Mouse (Mus musculus) heart, postnatal 4 days (tissue): ENCODE data around the gene Polr2f. TPM values are rescaled to one million over a fixed set of nuclear protein-coding genes. Genes with fewer than 3 reads are reported as not detected.

Experiments
- DNase-seq: peaks from one replicate; pipeline ENCODE4 v3.0.0; 2021
- total RNA-seq, 2 experiments: library from RNA; stranded (reverse); gene quantifications; 2 replicates each; pipeline ENCODE4 v1.2.3; 2021

Gene Polr2f
- total RNA-seq, 2 experiments from 2014 or later: 126 to 139 TPM

DNA sequence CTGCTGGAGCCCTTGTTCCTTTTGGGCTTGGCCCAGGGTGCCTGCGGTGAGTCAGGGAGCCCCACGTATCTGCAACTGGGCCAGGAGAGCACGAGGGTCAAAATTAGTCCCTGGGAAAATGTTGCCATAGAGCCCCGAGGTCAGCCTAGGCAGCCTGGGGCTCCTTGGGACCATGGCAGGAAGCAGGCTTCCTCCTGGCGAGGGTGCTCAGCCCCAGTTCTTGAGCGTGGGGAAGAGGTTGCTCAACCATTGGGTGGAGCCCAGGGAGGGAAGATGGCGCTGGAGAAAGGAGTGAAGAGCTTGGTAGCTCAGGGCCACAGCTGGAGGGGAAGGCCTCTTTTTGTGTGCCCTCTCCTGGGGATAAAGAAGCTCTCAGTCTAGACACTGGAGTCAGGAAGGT, 21.5 kb downstream of the Polr2f start:
- DNase-seq: no peak

DNA sequence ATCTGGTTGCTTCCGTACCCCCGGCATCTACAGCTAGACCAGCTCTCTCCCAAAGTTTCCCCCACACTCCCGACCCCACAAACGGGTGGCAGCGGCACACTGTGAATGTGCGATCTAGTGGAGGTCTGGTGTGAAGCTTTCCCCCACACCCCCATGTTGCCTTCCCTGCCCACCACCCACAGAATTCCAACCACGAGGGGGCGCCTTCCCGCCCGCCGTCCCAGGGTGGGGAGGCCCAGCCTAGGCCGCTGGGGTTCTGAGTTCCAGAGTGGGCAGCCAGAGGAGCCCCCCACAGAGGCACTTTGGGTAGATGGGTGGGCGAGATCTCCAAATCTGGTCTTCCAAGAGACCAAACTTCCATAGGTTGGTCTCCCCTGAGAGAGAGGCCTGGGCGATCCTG, 22.0 kb downstream of the Polr2f start:
- DNase-seq: peak; percentile 32

DNA sequence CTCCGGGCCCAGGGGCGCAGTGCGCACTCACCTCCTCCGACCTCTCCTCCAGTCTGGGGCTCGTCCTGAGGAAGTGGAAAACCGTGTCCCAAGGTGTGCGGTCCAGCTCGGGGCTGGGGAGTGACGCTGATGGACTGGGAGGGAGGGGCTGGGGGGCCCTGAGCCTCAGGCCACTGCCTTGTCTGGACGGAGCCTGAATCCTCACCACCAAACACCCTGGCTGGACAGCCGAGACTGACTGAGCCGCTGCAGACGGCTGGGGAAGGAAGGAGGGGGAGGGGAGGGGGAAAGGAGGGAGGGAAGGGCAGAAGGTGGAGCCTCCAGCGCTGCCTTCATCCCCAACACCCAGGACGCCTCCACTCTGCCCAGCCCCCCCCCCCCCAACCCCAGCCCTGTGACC, 23.4 kb downstream of the Polr2f start:
- no peak for DNase-seq

DNA sequence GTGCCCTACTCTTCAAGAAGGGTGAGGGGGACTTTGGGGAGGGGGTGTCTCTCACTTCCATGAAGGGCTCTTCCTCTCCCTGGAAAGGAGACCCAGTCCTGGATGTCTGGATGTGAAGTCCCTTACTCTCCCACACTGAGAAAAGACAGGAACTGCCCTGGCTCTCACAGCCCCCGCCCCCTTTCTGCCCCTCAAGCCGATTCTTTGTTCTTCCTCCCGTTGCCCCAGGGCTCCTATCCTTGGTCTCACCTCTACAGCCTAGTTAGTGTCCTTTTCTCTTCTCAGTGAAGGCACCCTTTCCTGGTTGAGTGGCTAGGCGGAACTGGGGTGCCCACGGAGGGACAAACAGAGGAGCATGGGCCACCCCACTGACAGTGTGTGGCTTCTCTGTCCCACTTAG, 24.3 kb downstream of the Polr2f start, which contains the start of gene Sox10:
Sox10 (minus strand) TSS at position 101 of the 400 bp plus-strand sequence.
- DNase-seq: no peak

DNA sequence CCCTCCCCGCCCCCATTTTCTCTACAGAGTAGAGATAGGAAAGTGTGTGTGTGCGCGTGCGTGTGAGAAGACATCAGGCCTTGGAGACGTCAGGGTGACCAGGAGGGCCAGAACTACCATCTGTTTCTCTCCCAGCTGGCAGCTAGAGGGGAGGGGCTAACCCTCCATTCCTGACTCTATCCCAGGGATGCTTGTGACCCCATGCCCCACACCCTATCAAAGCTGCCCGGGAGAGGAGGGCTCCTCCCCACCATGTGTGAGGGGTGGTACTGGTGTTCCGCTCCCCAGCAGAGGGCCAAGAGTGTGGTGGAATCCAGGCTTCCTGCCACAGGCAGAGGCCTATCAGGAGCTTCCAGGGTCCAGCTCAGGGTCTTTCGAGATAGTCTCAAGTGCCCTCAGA, 25.9 kb downstream of the Polr2f start:
- DNase-seq: no peak

DNA sequence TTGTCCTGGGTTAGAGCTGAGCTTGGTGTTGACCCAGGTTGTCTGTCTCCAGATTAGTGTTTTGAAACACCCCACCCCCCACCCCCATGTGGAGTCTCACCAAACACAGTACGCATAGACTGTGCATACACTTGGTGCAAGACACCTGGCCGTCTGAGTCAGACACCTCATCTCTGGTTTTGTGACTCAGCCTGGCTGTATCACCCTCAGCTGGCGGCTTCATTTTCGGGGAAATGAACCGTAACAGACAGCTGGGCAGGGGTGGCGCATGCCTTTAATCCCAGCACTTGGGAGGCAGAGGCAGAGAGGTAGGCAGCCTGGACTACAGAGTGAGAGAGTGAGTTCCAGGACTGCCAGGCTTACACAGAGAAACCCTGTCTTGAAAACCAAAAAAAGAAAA, 36.1 kb downstream of the Polr2f start:
- no peak for DNase-seq

DNA sequence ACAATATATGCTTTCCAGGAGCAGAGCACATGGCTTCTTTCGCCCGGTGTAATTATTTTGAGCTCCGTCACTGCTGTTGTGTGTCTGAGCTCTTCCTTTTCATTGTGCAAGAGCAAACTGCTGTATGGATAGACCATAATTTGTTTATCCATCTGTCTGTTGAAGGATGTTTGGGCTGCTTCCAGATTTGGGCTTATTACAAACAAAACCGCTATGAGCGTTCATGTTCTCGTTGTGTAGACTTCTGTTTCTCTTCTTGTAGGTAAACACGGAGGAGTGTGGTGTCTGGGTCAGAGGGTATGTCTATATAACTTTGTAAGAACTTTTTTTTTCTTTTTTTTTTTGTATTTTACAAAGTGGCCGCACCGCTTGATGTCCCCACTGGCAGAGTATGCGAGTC, 44.4 kb downstream of the Polr2f start:
- DNase-seq: no peak

DNA sequence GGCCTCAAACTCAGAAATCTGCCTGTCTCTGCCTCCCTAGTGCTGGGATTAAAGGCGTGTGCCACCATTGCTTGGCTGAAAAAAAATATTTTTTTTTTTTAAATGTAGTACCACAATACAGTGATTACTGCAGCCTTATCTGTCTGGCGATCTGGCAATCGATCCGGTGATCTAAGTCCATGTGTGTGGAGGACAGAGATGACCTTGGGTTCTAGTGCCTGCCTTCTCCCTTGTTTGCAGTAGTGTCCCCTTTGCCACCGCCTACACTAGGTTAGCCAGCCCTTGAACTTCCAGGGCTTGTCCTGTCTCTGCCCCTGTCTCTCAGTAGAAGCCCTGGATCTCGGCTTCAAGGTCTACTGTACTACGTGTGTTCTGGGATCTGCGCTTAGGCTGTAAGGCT, 47.0 kb downstream of the Polr2f start:
- DNase-seq: no peak

DNA sequence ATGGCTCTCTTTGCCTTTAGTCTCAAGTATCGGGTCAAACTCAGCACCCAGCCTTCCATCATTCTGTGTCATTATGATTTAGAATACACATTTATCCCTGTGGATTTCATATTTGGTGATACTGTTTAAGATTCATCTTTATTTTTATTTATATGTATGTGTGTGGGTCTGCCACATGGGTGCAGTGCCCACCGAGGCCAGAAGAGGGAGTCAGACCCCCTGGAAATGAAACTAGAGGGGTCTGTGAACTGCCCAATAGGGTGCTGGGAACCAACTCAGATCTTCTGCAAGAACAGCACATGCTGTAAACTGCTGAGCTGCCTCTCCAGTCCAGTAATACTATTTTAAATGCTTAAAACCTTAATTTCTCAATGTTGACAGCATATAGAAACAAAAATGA, 50.6 kb downstream of the Polr2f start:
- no peak for DNase-seq

DNA sequence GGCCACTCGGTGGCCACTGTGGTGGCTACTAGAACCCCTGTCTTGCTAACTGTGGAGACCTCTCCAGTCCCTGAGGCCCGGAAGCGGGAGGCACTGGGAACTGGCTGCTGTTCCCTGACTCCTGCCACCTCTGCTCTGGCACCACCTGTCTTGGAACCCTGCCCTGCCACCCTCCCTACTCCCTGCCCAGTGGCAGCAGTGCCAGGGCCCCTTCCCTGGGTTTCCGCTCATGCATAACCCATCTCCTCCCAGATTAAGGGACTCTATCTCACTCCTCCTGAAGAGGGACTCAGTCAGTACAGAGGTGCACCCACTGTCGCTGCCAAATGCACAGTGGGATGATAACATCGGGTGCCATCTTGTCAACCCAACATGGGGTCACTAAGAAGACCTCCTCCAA, 51.6 kb downstream of the Polr2f start:
- DNase-seq: peak; percentile 25

DNA sequence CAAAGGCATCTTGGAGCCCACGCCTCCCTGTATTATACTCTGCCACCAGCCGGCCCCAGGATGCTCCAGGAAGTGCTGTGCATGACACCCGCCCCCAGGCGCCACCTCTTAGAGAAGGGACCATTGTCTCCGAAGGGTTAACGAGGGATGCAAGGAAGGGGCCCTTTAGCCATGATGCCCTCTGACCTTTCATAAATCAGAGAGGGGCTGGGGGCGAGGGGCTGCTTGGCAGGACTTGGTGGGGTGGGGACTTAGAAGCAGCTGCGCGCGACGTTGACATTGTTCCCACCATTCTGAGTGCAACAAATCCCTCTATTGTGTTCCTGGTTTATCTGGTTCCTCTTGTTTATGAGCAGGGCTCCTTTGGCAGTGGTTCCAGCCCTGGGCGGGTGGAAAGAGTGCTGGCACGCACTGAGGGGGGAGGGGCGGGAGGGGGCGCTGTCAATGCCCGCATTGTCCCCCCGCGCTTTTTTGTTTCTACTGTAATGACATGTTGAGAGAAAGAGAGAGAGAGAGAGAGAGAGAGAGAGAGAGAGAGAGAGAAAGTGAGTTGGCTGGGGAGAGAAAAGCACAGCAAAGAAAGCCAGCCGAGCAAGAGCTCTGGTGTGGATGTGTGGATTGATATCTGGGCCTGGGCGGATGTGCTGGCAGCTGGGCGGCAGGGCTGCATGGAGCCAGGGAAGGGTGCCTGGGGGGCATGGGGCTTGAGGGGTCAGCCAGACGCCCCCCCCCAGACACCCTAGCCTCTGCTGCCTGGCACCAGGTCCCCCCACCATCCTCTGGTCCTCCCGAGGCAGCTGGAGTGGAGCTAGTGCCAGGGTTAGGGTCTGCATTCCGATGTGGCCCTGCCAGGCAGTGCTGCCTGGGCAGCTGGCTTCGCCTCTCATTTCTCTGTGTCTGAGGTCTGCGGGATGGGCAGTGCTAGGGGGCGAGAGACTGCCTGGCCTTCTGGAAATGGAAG, 52.4 kb downstream of the Polr2f start:
- peak; percentile 68 for DNase-seq

DNA sequence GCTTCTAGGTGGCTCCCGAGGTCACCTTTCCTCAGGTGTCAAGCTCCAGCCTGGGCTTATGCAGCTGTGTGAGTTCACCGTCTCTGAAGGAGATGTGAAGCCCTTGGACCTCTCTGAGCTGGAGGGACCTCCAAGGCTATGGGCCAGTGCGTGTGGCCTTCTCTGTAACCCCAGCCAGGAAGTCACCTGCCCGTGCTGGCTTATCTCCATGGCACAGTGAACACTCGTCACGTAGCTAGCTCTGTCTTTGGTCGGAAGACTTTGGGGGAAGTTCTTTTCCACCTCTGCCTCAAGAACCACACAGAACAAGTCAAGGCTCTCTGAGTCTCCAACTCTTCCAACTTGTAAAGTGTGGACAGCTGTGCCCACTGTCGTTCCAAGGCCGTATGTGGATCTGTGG, 53.2 kb downstream of the Polr2f start:
- peak; percentile 24 for DNase-seq

DNA sequence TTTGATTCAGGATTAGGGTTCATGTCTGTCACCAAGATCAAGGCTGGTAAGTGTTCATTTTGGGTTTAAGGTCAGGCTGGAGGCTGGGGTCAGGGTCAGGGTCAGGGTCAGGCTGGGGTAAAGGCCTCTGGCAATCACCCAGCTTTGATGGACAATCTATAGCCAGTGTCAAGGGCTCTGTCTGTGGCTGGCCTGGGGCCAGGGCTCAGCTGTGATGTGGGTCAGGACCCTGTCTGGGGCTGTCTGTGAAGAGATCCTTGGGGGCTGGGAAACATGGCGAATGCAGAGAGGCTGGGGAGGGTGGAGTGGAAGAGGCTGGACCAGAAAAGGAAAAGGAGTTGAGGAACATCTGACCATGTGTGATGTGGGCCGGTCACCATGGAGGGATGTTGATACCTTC, 54.1 kb downstream of the Polr2f start:
- peak; percentile 17 for DNase-seq

DNA sequence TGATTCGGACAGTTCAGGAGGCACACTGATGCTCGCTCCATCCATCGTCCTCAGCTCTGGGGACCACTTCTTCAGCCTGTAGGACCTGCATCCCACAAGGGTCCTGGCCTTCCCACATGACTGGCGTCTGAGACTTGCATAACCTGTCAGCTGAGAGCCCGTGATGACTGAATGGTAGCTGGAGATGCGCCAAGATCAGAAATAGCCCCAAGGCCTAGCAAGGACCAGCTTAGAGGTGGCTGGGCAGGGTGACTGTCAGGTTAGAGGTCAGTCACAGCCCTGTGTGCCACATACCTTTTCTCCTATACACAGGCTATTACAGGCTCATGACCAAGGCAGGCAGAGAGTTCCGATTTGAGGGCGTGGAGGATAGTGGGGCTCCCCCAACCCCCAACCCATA, 54.7 kb downstream of the Polr2f start:
- DNase-seq: peak; percentile 75

DNA sequence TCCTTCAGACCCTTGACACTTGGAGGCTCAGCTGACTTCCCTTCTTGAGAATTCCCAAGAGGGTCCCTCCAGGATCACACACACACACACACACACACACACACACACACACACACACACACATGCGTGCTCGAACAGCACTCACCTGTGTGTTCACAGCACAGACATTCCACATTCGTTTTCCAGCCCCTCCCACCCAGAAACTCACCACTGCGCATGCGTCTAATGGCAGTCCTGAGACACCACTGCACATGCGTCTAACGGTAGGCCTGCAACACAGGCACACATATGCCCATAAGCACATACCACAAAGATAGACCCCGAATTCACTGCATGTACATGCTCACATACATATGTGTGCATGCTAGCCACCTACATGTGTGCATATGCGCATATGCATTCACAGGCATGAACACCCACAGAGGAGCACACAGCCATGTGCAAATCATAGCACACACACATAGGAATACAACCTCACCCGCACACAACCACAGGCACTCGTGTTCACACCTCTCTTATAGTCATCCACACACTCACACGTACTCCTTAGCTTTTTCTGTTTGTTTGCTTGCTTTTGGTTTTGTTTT, 58.7 kb downstream of the Polr2f start:
- no peak for DNase-seq

Other genes starting within 250 kb of the Polr2f start
- gene Gm49510, start 241.3 kb upstream of the Polr2f start, total RNA-seq: under 1 TPM in 1 of 2 experiments, not detected in 1; 0.29 TPM
- 10 to 100 TPM in 1 of 2 experiments, 1 to 10 TPM in 1; 7.7 to 11.1 TPM for gene Sh3bp1, start 241.2 kb upstream of the Polr2f start, total RNA-seq
- gene Pdxp, start 227.1 kb upstream of the Polr2f start, total RNA-seq: 1 to 10 TPM; 9.3 to 9.4 TPM
- 100 to 1,000 TPM; 465 to 471 TPM for gene Lgals1, start 214.3 kb upstream of the Polr2f start, total RNA-seq
- 10 to 100 TPM; 20.2 to 22.6 TPM for gene Nol12, start 206.1 kb upstream of the Polr2f start, total RNA-seq
- 10 to 100 TPM; 59.0 to 68.2 TPM for gene Triobp, start 193.3 kb upstream of the Polr2f start, total RNA-seq
- gene H1f0, start 112.6 kb upstream of the Polr2f start, total RNA-seq: 100 to 1,000 TPM; 262 to 304 TPM
- gene Galr3, start 99.1 kb upstream of the Polr2f start, total RNA-seq: not detected
- 10 to 100 TPM; 11.8 to 12.7 TPM for gene Ankrd54, start 78.1 kb upstream of the Polr2f start, total RNA-seq
- gene Eif3l, start 65.8 kb upstream of the Polr2f start, total RNA-seq: 100 to 1,000 TPM; 103 to 109 TPM
- 100 to 1,000 TPM in 1 of 2 experiments, 10 to 100 TPM in 1; 92.8 to 101 TPM for gene Micall1, start 32.1 kb upstream of the Polr2f start, total RNA-seq
- 1 to 10 TPM; 1.2 to 2.1 TPM for gene 1700088E04Rik, start 244 bp downstream of the Polr2f start, total RNA-seq
- under 1 TPM; 0.55 to 0.90 TPM for gene Sox10, start 24.2 kb downstream of the Polr2f start, total RNA-seq
- gene Pick1, start 88.2 kb downstream of the Polr2f start, total RNA-seq: 10 to 100 TPM; 24.5 to 26.0 TPM
- under 1 TPM; 0.52 to 0.74 TPM for gene Gm49486, start 88.4 kb downstream of the Polr2f start, total RNA-seq
- gene Slc16a8, start 113.8 kb downstream of the Polr2f start, total RNA-seq: under 1 TPM; 0.23 to 0.31 TPM
- gene Baiap2l2, start 144.5 kb downstream of the Polr2f start, total RNA-seq: 1 to 10 TPM; 1.3 to 2.0 TPM
- 1 to 10 TPM; 8.4 to 9.6 TPM for gene Pla2g6, start 187.4 kb downstream of the Polr2f start, total RNA-seq
- gene Maff, start 205.6 kb downstream of the Polr2f start, total RNA-seq: 10 to 100 TPM in 1 of 2 experiments, 1 to 10 TPM in 1; 9.8 to 10.2 TPM